Mouse (Mus musculus): ENCODE measurements around the gene Olfr1265. TPM values are rescaled to one million over a fixed set of nuclear protein-coding genes. Genes with fewer than 3 reads are reported as not detected.

The Olfr1265 gene
- not detected in 2 replicates for polyA plus RNA-seq (2011; ENCODE audit: insufficient read depth, insufficient read length, low replicate concordance, missing spikeins)

DNA sequence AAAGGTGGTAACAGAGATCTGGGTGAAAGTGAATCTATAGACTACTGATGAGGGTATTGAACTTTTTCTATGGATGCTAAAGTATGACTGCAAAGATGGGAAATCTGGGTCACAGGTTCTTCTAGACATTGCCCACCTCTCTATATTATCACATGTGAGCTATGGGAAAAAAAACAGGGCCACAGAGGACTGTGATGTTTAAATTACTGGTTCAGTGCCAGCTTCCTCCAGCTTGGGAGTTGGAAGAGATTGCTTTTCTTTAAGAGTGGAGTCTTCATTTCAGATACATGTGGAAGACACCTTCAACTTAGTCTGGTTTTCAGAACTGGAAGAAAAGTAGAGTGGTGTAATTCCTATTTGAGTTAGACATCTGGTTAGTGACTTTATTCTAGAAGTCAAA lies at the start of gene Olfr1265:
Gene Olfr1265 (plus strand): TSS at position 301 of the 400 bp plus-strand sequence.
- TF ChIP-seq CTCF (IDR thresholded peaks at IDR 0.05; ENCODE audit: control insufficient read depth, insufficient read depth, low read length) (no peak), POLR2A (IDR thresholded peaks at IDR 0.05; ENCODE audit: borderline replicate concordance, control insufficient read depth, low read depth, low read length) (no peak)
- H3K27ac ChIP-seq (ENCODE audit: control insufficient read depth, insufficient read depth, low read depth, low read length, poor library complexity) = no peak within 1 kb of the TSS
- H3K4me1 ChIP-seq (ENCODE audit: control insufficient read depth, insufficient read depth, low read length) = no peaks in the 10 kb centered on the region
- no peak within 1 kb of the TSS for H3K4me3 ChIP-seq (replicated peaks; ENCODE audit: control insufficient read depth, low read depth, low read length)

DNA sequence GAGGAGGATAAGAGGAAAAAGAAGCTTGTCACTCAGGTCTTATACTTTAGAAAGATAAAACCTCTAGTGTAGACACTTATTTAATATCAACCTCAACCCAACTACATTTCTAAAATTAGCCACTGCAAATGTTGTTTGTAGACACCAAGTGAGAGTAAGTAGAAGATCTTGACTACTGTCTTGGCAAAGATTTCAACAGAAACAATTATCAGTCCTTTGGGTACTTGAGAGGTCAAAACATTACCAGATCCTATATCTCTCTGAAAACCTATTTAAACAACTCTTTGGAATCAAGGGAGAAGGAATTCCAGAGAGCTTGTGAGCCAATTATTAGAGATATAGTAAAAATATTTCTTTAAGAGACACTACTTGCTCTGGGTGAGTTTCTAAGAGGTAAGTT lies 44.2 kb upstream of the Olfr1265 start, which contains the start of gene Olfr1261:
Gene Olfr1261 (plus strand): TSS at position 301 of the 400 bp plus-strand sequence.
- Histone ChIP-seq H3K27ac (ENCODE audit: control insufficient read depth, insufficient read depth, low read depth, low read length, poor library complexity) (no peak within 1 kb of the TSS), H3K4me1 (ENCODE audit: control insufficient read depth, insufficient read depth, low read length) (no peaks in the 10 kb centered on the region), H3K4me3 (replicated peaks; ENCODE audit: control insufficient read depth, low read depth, low read length) (no peak within 1 kb of the TSS)
- TF ChIP-seq POLR2A (IDR thresholded peaks at IDR 0.05; ENCODE audit: borderline replicate concordance, control insufficient read depth, low read depth, low read length) (no peak), CTCF (IDR thresholded peaks at IDR 0.05; ENCODE audit: control insufficient read depth, insufficient read depth, low read length) (no peak)

DNA sequence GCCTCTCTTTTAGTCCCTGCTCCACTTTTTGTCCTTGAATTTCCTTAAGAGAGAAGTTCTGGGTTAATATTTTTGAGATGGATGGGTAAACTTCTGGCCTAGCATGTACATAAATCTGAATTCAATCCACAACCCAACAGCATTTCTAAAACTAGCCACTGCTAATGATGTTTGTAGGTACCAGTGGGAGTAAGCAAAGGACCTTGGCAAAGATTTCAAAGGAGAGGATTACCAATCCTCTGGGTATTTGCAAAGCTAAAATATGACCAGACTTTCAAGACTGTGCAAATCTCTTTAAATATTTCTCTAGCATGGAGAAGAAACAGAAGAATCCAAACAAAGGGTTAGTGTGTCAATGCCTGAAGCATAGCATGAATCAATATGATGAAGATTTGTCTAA lies 35.3 kb upstream of the Olfr1265 start, which contains the start of gene Olfr1262:
Gene Olfr1262 (plus strand): TSS at position 301 of the 400 bp plus-strand sequence.
- Histone ChIP-seq H3K4me3 (replicated peaks; ENCODE audit: control insufficient read depth, low read depth, low read length) (no peak within 1 kb of the TSS), H3K4me1 (ENCODE audit: control insufficient read depth, insufficient read depth, low read length) (no peaks in the 10 kb centered on the region), H3K27ac (ENCODE audit: control insufficient read depth, insufficient read depth, low read depth, low read length, poor library complexity) (no peak within 1 kb of the TSS)
- TF ChIP-seq CTCF (IDR thresholded peaks at IDR 0.05; ENCODE audit: control insufficient read depth, insufficient read depth, low read length) = no peak
- no peak for TF ChIP-seq POLR2A (IDR thresholded peaks at IDR 0.05; ENCODE audit: borderline replicate concordance, control insufficient read depth, low read depth, low read length)

DNA sequence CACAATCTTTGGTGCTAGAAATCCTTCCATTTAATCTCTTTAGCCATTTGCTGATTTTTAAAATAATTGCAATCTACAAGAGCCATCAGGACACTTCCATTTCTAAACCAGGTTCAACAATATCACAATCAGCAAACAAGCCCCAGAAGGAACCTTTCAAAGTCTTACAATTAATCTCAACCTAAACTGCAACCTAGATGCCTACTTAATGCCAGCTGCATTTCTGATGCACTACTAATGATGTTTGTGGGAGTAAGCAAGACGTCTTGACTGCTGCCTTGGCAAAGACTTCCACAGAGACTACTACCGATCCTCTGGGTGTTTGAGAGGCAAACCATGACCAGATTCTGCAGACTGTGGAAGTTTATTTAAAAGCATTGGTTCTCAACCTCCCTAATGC lies 23.3 kb upstream of the Olfr1265 start, which contains the start of gene Olfr1263:
Gene Olfr1263 (plus strand): TSS at position 301 of the 400 bp plus-strand sequence.
- no peaks in the 10 kb centered on the region for H3K4me1 ChIP-seq (ENCODE audit: control insufficient read depth, insufficient read depth, low read length)
- TF ChIP-seq CTCF (IDR thresholded peaks at IDR 0.05; ENCODE audit: control insufficient read depth, insufficient read depth, low read length) (no peak), POLR2A (IDR thresholded peaks at IDR 0.05; ENCODE audit: borderline replicate concordance, control insufficient read depth, low read depth, low read length) (no peak)

DNA sequence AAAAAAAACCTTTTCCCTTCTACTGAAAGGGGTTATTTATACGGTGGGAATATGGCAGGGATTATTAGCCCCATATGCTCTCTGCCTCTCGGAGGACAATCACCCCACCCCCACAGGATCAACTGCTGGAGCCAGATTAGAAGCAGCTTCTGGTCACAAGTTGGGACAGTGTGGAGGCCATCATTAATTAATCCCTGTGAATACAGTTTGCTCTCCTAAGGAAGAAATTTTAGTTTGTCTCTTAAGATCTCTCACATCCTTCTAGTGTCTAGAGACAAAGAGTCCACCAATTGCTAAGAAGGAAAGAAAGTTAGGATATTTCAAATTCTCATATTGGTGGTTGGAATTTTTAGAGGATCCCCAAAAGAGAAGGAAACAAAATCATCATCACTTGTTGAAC lies 9.7 kb upstream of the Olfr1265 start, which contains the start of gene Olfr1264:
Gene Olfr1264 (minus strand): TSS at position 101 of the 400 bp plus-strand sequence.
- TF ChIP-seq POLR2A (IDR thresholded peaks at IDR 0.05; ENCODE audit: borderline replicate concordance, control insufficient read depth, low read depth, low read length) (no peak), CTCF (IDR thresholded peaks at IDR 0.05; ENCODE audit: control insufficient read depth, insufficient read depth, low read length) (no peak)
- no peak within 1 kb of the TSS for H3K27ac ChIP-seq (ENCODE audit: control insufficient read depth, insufficient read depth, low read depth, low read length, poor library complexity)
- H3K4me1 ChIP-seq (ENCODE audit: control insufficient read depth, insufficient read depth, low read length) = no peaks in the 10 kb centered on the region
- WGBS = 74% methylated on average over 2 of the region's 2 CpGs
- H3K4me3 ChIP-seq (replicated peaks; ENCODE audit: control insufficient read depth, low read depth, low read length) = no peak within 1 kb of the TSS

More for the DNA sequence above, 23.3 kb upstream of the Olfr1265 start, which contains the start of gene Olfr1263:
- Histone ChIP-seq H3K4me3 (replicated peaks; ENCODE audit: control insufficient read depth, low read depth, low read length) (no peak within 1 kb of the TSS), H3K27ac (ENCODE audit: control insufficient read depth, insufficient read depth, low read depth, low read length, poor library complexity) (no peak within 1 kb of the TSS)
- 79% methylated on average over 2 of the region's 2 CpGs for WGBS

DNA sequence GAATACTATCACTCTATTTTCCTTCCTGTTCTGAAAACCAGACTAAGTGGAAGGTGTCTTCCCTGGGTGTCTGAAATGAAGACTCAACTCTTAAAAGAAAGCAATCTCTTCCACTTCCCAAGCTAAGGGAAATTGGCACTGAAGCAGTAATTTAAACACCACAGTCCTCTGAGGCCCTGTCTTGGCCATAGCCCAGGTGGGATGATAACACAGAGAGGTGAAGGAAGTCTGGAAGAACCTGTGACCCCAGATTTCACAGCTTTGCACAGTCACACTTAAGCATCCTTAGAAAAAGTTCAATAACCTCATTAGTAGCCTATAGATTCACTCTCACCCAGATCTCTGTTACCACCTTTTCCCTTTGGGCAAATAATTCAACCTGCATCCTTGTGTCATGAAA lies 28.4 kb downstream of the Olfr1265 start, which contains the start of gene Olfr140:
Gene Olfr140 (minus strand): TSS at position 101 of the 400 bp plus-strand sequence.
- no peak within 1 kb of the TSS for H3K27ac ChIP-seq (ENCODE audit: control insufficient read depth, insufficient read depth, low read depth, low read length, poor library complexity)
- no peak within 1 kb of the TSS for H3K4me3 ChIP-seq (replicated peaks; ENCODE audit: control insufficient read depth, low read depth, low read length)
- H3K4me1 ChIP-seq (ENCODE audit: control insufficient read depth, insufficient read depth, low read length) = no peaks in the 10 kb centered on the region
- TF ChIP-seq POLR2A (IDR thresholded peaks at IDR 0.05; ENCODE audit: borderline replicate concordance, control insufficient read depth, low read depth, low read length) (no peak), CTCF (IDR thresholded peaks at IDR 0.05; ENCODE audit: control insufficient read depth, insufficient read depth, low read length) (no peak)

DNA sequence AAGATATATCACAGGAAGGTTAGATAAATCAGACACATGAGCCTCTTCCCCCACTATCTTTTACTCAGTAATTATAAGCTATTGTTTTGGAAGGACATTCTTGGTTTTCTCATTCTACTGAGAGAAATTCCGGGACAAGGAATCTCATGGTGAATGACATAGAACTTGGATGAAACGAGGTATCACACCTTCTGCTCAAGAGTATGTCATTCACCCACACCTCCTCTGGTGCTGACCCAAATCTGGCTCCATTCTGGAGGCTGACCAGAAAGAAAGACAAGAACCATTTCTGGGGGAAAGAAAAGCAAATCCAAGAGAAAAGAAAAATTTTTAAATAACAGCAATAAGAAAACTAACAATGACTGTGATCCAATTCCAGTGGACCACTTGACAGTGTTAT lies 34.9 kb downstream of the Olfr1265 start:
- 62% methylated on average over 2 of the region's 2 CpGs for WGBS
- H3K4me1 ChIP-seq (ENCODE audit: control insufficient read depth, insufficient read depth, low read length) = no peaks in the 10 kb centered on the region
- no peak overlapping the region for H3K27ac ChIP-seq (ENCODE audit: control insufficient read depth, insufficient read depth, low read depth, low read length, poor library complexity)
- TF ChIP-seq POLR2A (IDR thresholded peaks at IDR 0.05; ENCODE audit: borderline replicate concordance, control insufficient read depth, low read depth, low read length) (no peak), CTCF (IDR thresholded peaks at IDR 0.05; ENCODE audit: control insufficient read depth, insufficient read depth, low read length) (no peak)
- H3K4me3 ChIP-seq (replicated peaks; ENCODE audit: control insufficient read depth, low read depth, low read length) = no peak overlapping the region

Other genes starting within 250 kb of the Olfr1265 start
- 0.70 TPM in 1 of 2 replicates, not detected in the other for gene Olfr1254, start 241.7 kb upstream of the Olfr1265 start, polyA plus RNA-seq (2011; ENCODE audit: insufficient read depth, insufficient read length, low replicate concordance, missing spikeins)
- not detected in 2 replicates for gene Olfr1255, start 223.3 kb upstream of the Olfr1265 start, polyA plus RNA-seq (2011; ENCODE audit: insufficient read depth, insufficient read length, low replicate concordance, missing spikeins)
- gene Olfr1256, start 193.8 kb upstream of the Olfr1265 start, polyA plus RNA-seq (2011; ENCODE audit: insufficient read depth, insufficient read length, low replicate concordance, missing spikeins) = not detected in 2 replicates
- not detected in 2 replicates for gene Olfr48, start 187.1 kb upstream of the Olfr1265 start, polyA plus RNA-seq (2011; ENCODE audit: insufficient read depth, insufficient read length, low replicate concordance, missing spikeins)
- not detected in 2 replicates for gene Olfr1257, start 156.9 kb upstream of the Olfr1265 start, polyA plus RNA-seq (2011; ENCODE audit: insufficient read depth, insufficient read length, low replicate concordance, missing spikeins)
- gene Olfr1258, start 108.0 kb upstream of the Olfr1265 start, polyA plus RNA-seq (2011; ENCODE audit: insufficient read depth, insufficient read length, low replicate concordance, missing spikeins) = not detected in 2 replicates
- not detected in 2 replicates for gene Olfr1259, start 86.7 kb upstream of the Olfr1265 start, polyA plus RNA-seq (2011; ENCODE audit: insufficient read depth, insufficient read length, low replicate concordance, missing spikeins)
- not detected in 2 replicates for gene Olfr1260, start 61.0 kb upstream of the Olfr1265 start, polyA plus RNA-seq (2011; ENCODE audit: insufficient read depth, insufficient read length, low replicate concordance, missing spikeins)
- not detected in 2 replicates for gene Olfr1261, start 44.1 kb upstream of the Olfr1265 start, polyA plus RNA-seq (2011; ENCODE audit: insufficient read depth, insufficient read length, low replicate concordance, missing spikeins)
- not detected in 2 replicates for gene Olfr1262, start 35.2 kb upstream of the Olfr1265 start, polyA plus RNA-seq (2011; ENCODE audit: insufficient read depth, insufficient read length, low replicate concordance, missing spikeins)
- not detected in 2 replicates for gene Olfr1263, start 23.2 kb upstream of the Olfr1265 start, polyA plus RNA-seq (2011; ENCODE audit: insufficient read depth, insufficient read length, low replicate concordance, missing spikeins)
- 0.31 TPM in 1 of 2 replicates, not detected in the other for gene Olfr1264, start 9.8 kb upstream of the Olfr1265 start, polyA plus RNA-seq (2011; ENCODE audit: insufficient read depth, insufficient read length, low replicate concordance, missing spikeins)
- gene Olfr140, start 28.3 kb downstream of the Olfr1265 start, polyA plus RNA-seq (2011; ENCODE audit: insufficient read depth, insufficient read length, low replicate concordance, missing spikeins) = not detected in 2 replicates
- not detected in 2 replicates for gene Olfr1269, start 86.1 kb downstream of the Olfr1265 start, polyA plus RNA-seq (2011; ENCODE audit: insufficient read depth, insufficient read length, low replicate concordance, missing spikeins)
- gene Olfr32, start 107.0 kb downstream of the Olfr1265 start, polyA plus RNA-seq (2011; ENCODE audit: insufficient read depth, insufficient read length, low replicate concordance, missing spikeins) = not detected in 2 replicates
- not detected in 2 replicates for gene Olfr1270, start 117.8 kb downstream of the Olfr1265 start, polyA plus RNA-seq (2011; ENCODE audit: insufficient read depth, insufficient read length, low replicate concordance, missing spikeins)
- 4.3 and 7.4 TPM in 2 replicates for gene Olfr1506, start 189.2 kb downstream of the Olfr1265 start, polyA plus RNA-seq (2011; ENCODE audit: insufficient read depth, insufficient read length, low replicate concordance, missing spikeins)
- gene Olfr142, start 222.3 kb downstream of the Olfr1265 start, polyA plus RNA-seq (2011; ENCODE audit: insufficient read depth, insufficient read length, low replicate concordance, missing spikeins) = not detected in 2 replicates
- 0.25 and 0.97 TPM in 2 replicates for gene Olfr1271, start 235.7 kb downstream of the Olfr1265 start, polyA plus RNA-seq (2011; ENCODE audit: insufficient read depth, insufficient read length, low replicate concordance, missing spikeins)